Comparison of ENCODE assay signal across 19 mouse cellular contexts in the genomic region with DNA sequence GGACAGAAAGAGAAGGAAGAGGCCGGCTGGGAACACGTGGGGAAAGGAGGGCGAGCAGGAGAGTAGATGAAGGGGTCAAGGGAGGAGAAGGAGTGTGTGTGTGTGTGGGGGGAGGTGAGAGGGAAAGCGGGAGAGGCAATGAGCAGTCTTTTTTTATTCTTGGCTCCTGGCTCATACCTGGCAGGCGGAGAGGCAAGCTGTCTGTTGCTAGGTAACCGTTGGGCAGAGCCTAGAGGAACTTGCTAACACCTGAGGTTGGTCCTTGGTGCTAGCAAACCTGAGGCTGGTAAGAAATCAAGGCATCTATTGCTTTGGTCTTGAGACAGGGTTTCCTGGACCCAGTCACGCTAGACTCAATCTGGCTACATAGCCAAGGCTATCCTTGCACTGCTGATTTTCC.
DNase-seq lines count a peak whose midpoint lies in the region; ATAC-seq lines count a peak whose summit lies in the region.
"Had no signal": no experiment of that assay in that cellular context is flagged by ENCODE, and none has a peak within 500 bp of the region (broad histone marks: within the 10 kb centered on the region; RNA-seq: fewer than 3 reads in every experiment).

No protein-coding gene starts in this region.

- H3K9me3 ChIP-seq in hindbrain, embryonic 16.5 days (ENCODE audit: control insufficient read depth, low read length), result no peaks in the 10 kb centered on the region
- no peaks in the 10 kb centered on the region for H3K9me3 ChIP-seq in hindbrain, embryonic 12.5 days (replicated peaks)
- H3K9me3 ChIP-seq in lung, embryonic 16.5 days (ENCODE audit: control insufficient read depth, low read length), result no peaks in the 10 kb centered on the region
- no peaks in the 10 kb centered on the region for H3K9me3 ChIP-seq in limb, embryonic 10.5 days (replicated peaks)
- H3K9me3 ChIP-seq: embryonic facial prominence, embryonic 12.5 days; forebrain, embryonic 15.5 days; hindbrain, embryonic 10.5 days; intestine, embryonic 15.5 days had no signal

- 64% methylated on average over 7 of the region's 7 CpGs for WGBS in hindbrain, embryonic 16.5 days
- 66% methylated on average over 7 of the region's 7 CpGs for WGBS in hindbrain, embryonic 12.5 days
- WGBS in lung, embryonic 16.5 days, result 37% methylated on average over 7 of the region's 7 CpGs
- WGBS in limb, embryonic 10.5 days, result 58% methylated on average over 7 of the region's 7 CpGs

- H3K27me3 ChIP-seq in hindbrain, embryonic 16.5 days (replicated peaks; ENCODE audit: control insufficient read depth, insufficient read depth, low read length), result 0 out of 2 replicates have a peak, but pooled peaks cover 2% of the 10 kb centered on the region
- peaks cover 32% of the 10 kb centered on the region for H3K27me3 ChIP-seq in hindbrain, embryonic 12.5 days
- no peaks in the 10 kb centered on the region for H3K27me3 ChIP-seq in lung, embryonic 16.5 days (ENCODE audit: control insufficient read depth, insufficient read depth, low read depth, low read length)
- H3K27me3 ChIP-seq in limb, embryonic 10.5 days (ENCODE audit: low read depth, poor library complexity, severe bottlenecking), result no peaks in the 10 kb centered on the region
- H3K27me3 ChIP-seq: embryonic facial prominence, embryonic 12.5 days; forebrain, embryonic 15.5 days; intestine, embryonic 15.5 days had no signal

- no peak overlapping the region for H3K4me3 ChIP-seq in hindbrain, embryonic 16.5 days (ENCODE audit: low read length)
- H3K4me3 ChIP-seq in hindbrain, embryonic 12.5 days, result no peak overlapping the region
- no peak overlapping the region for H3K4me3 ChIP-seq in lung, embryonic 16.5 days (ENCODE audit: low read length)
- no peak overlapping the region for H3K4me3 ChIP-seq in limb, embryonic 10.5 days
- H3K4me3 ChIP-seq: embryonic facial prominence, embryonic 12.5 days; forebrain, embryonic 15.5 days; heart, embryonic 12.5 days; hindbrain, embryonic 10.5 days; intestine, embryonic 15.5 days had no signal

- H3K27ac ChIP-seq in hindbrain, embryonic 16.5 days (ENCODE audit: low read depth, low read length), result no peak overlapping the region
- H3K27ac ChIP-seq in hindbrain, embryonic 12.5 days, result no peak overlapping the region
- H3K27ac ChIP-seq in lung, embryonic 16.5 days (ENCODE audit: low read length), result no peak overlapping the region
- H3K27ac ChIP-seq in limb, embryonic 10.5 days, result peak overlapping the region; percentile 44
- H3K27ac ChIP-seq: embryonic facial prominence, embryonic 12.5 days; forebrain, embryonic 15.5 days; intestine, embryonic 15.5 days had no signal

- peak; percentile 61; the same call in 1 of the 2 replicates for ATAC-seq in hindbrain, embryonic 16.5 days
- ATAC-seq in hindbrain, embryonic 12.5 days (ENCODE audit: low FRiP score), result no peak
- peak; percentile 43; the same call in 1 of the 2 replicates for ATAC-seq in lung, embryonic 16.5 days (ENCODE audit: low read depth)
- ATAC-seq: forebrain, embryonic 15.5 days; intestine, embryonic 15.5 days had no signal

- peak; percentile 40 to 53 for DNase-seq in cerebellum, postnatal 14 days
- DNase-seq in cerebellum, postnatal 4 days (ENCODE audit: low spot score in 2 of 2), result no peak
- no peak for DNase-seq in lung, postnatal 4 days
- no peak for DNase-seq in limb, embryonic 10.5 days (ENCODE audit: low spot score)
- no peak for DNase-seq in adrenal gland, postnatal 4 days (ENCODE audit: low spot score in 2 of 2)
- DNase-seq: adrenal gland, postnatal 10 days; cerebellum, adult 2 months; cerebellum, postnatal 36 days; embryo, embryonic 11 days; gastrocnemius, postnatal 25 days; kidney, adult 18-20 months had no signal

- H3K9ac ChIP-seq in hindbrain, embryonic 16.5 days (ENCODE audit: low read depth, low read length), result no peak overlapping the region
- H3K9ac ChIP-seq in hindbrain, embryonic 12.5 days, result no peak overlapping the region
- no peak overlapping the region for H3K9ac ChIP-seq in lung, embryonic 16.5 days (ENCODE audit: low read length)
- H3K9ac ChIP-seq: embryonic facial prominence, embryonic 12.5 days; forebrain, embryonic 15.5 days; heart, embryonic 12.5 days; intestine, embryonic 15.5 days had no signal

- no peaks in the 10 kb centered on the region; the same call in 1 of the 2 replicates for H3K4me1 ChIP-seq in hindbrain, embryonic 16.5 days (ENCODE audit: control insufficient read depth, insufficient read depth, low read depth, low read length)
- H3K4me1 ChIP-seq in hindbrain, embryonic 12.5 days, result peaks cover 12% of the 10 kb centered on the region
- H3K4me1 ChIP-seq in lung, embryonic 16.5 days (replicated peaks; ENCODE audit: control insufficient read depth, insufficient read depth, low read length), result no peaks in the 10 kb centered on the region; the same call in 1 of the 2 replicates
- peaks cover 41% of the 10 kb centered on the region for H3K4me1 ChIP-seq in limb, embryonic 10.5 days
- H3K4me1 ChIP-seq: intestine, embryonic 15.5 days had no signal

- no peaks in the 10 kb centered on the region for H3K36me3 ChIP-seq in hindbrain, embryonic 16.5 days (ENCODE audit: control insufficient read depth, insufficient read depth, low read length)
- no peaks in the 10 kb centered on the region for H3K36me3 ChIP-seq in hindbrain, embryonic 12.5 days
- no peaks in the 10 kb centered on the region for H3K36me3 ChIP-seq in lung, embryonic 16.5 days (ENCODE audit: control insufficient read depth, insufficient read depth, low read length)
- no peaks in the 10 kb centered on the region for H3K36me3 ChIP-seq in limb, embryonic 10.5 days
- H3K36me3 ChIP-seq: embryonic facial prominence, embryonic 12.5 days; forebrain, embryonic 15.5 days; heart, embryonic 12.5 days; hindbrain, embryonic 10.5 days; intestine, embryonic 15.5 days had no signal

- H3K4me2 ChIP-seq in hindbrain, embryonic 16.5 days (ENCODE audit: low read length), result no peak overlapping the region
- H3K4me2 ChIP-seq in hindbrain, embryonic 12.5 days (replicated peaks), result no peak overlapping the region
- no peak overlapping the region for H3K4me2 ChIP-seq in lung, embryonic 16.5 days (ENCODE audit: low read depth, low read length)
- H3K4me2 ChIP-seq: embryonic facial prominence, embryonic 12.5 days; forebrain, embryonic 15.5 days; heart, embryonic 12.5 days; intestine, embryonic 15.5 days had no signal

Comparison
In these comparisons a context has a peak if more than half of its experiments do, and no peak if none do; other contexts are left out.
1. DNase-seq: peak in cerebellum, postnatal 14 days (2 of 2); none in cerebellum, postnatal 4 days (0 of 2), lung, postnatal 4 days (0 of 2), limb, embryonic 10.5 days (single experiment) and adrenal gland, postnatal 4 days (0 of 2).